Mouse (Mus musculus) hindbrain, embryonic 11.5 days (tissue): ENCODE data around the gene Gm813. TPM values are rescaled to one million over a fixed set of nuclear protein-coding genes. Genes with fewer than 3 reads are reported as not detected.

Experiments
- ATAC-seq: fragments of 200-750 bp; cut with Nextera tagmentation; 2 replicates; pipeline ENCODE4 v1.8.0; 2017; ENCODE audit warnings: mild to moderate bottlenecking, moderate TSS enrichment, moderate library complexity; ENCODE audit not compliant: low FRiP score
- DNase-seq: peaks from one replicate; pipeline ENCODE4 v3.0.0-alpha.2; 2015; ENCODE audit warnings: low spot score
- H3K27ac ChIP-seq: fragments of 300-500 bp; sonication (generic); 2 replicates; pipeline ENCODE4 v1.5.1; 2014; ENCODE audit warnings: mild to moderate bottlenecking, low read depth, low read length
- H3K27me3 ChIP-seq: fragments of 300-500 bp; sonication (generic); 2 replicates; pipeline ENCODE4 v1.6.1; 2014; ENCODE audit warnings: mild to moderate bottlenecking, low read length, moderate library complexity, mixed read lengths; ENCODE audit not compliant: control insufficient read depth, insufficient read depth
- H3K36me3 ChIP-seq: fragments of 300-500 bp; sonication (generic); 2 replicates; pipeline ENCODE4 v1.6.1; 2014; ENCODE audit warnings: mild to moderate bottlenecking, low read length, moderate library complexity, mixed read lengths; ENCODE audit not compliant: control insufficient read depth, insufficient read depth
- H3K4me1 ChIP-seq: fragments of 300-500 bp; sonication (generic); replicated peaks from 2 replicates; pipeline ENCODE4 v1.6.1; 2014; ENCODE audit warnings: low read length, mixed read lengths; ENCODE audit not compliant: control insufficient read depth, insufficient read depth
- H3K4me2 ChIP-seq: fragments of 300-500 bp; sonication (generic); replicated peaks from 2 replicates; pipeline ENCODE4 v1.6.1; 2014; ENCODE audit warnings: mild to moderate bottlenecking, low read depth, low read length
- H3K4me3 ChIP-seq: fragments of 300-500 bp; sonication (generic); 2 replicates; pipeline ENCODE4 v1.5.1; 2014; ENCODE audit warnings: low read depth, low read length
- H3K9ac ChIP-seq: fragments of 300-500 bp; sonication (generic); 2 replicates; pipeline ENCODE4 v1.6.1; 2014; ENCODE audit warnings: low read depth, low read length
- H3K9me3 ChIP-seq: fragments of 300-500 bp; sonication (generic); 2 replicates; pipeline ENCODE4 v1.6.1; 2016; ENCODE audit warnings: low read length; ENCODE audit not compliant: control insufficient read depth
- WGBS: fragments of 180-500 bp; shearing (Covaris S2); extraction: QIAGEN DNeasy Blood & Tissue Kit; methylation state at CpG from one replicate; pipeline ENCODE4 v1.1.7; 2014; 5-methylcytosine and 5-hydroxymethylcytosine counted together
- polyA plus RNA-seq: library from polyadenylated mRNA; unstranded; fragments of >200 nt; fragmentation: Nextera tagmentation; extraction: Ambion mirVana; gene quantifications from 2 replicates; pipeline ENCODE4 v1.2.1, GENCODE M21; 2014

The Gm813 gene
- polyA plus RNA-seq, 1 experiment from 2014 or later = not detected

- H3K4me3 ChIP-seq = no peak overlapping the region
- H3K4me2 ChIP-seq = no peak overlapping the region
- H3K9ac ChIP-seq = no peak overlapping the region
- H3K27me3 ChIP-seq = no peaks in the 10 kb centered on the region
- H3K9me3 ChIP-seq = no peaks in the 10 kb centered on the region
- no peaks in the 10 kb centered on the region for H3K4me1 ChIP-seq
- 90% methylated on average over 6 of the region's 6 CpGs for WGBS
- no peaks in the 10 kb centered on the region for H3K36me3 ChIP-seq
- DNase-seq = peak; percentile 25
- H3K27ac ChIP-seq = no peak overlapping the region
- no peak for ATAC-seq
These were observed 7.2 kb upstream of the Gm813 start for GRCm38 (mm10) chr16:58623944-58624343.

GRCm38 (mm10) chr16:58623114-58623513, 6.3 kb upstream of the Gm813 start:
- no peak for DNase-seq
- Histone ChIP-seq H3K4me3 (no peak overlapping the region), H3K36me3 (no peaks in the 10 kb centered on the region), H3K4me1 (no peaks in the 10 kb centered on the region), H3K9ac (no peak overlapping the region), H3K9me3 (no peaks in the 10 kb centered on the region), H3K4me2 (no peak overlapping the region), H3K27me3 (no peaks in the 10 kb centered on the region), H3K27ac (no peak overlapping the region)
- 90% methylated on average over 4 of the region's 4 CpGs for WGBS
- no peak for ATAC-seq

DNA sequence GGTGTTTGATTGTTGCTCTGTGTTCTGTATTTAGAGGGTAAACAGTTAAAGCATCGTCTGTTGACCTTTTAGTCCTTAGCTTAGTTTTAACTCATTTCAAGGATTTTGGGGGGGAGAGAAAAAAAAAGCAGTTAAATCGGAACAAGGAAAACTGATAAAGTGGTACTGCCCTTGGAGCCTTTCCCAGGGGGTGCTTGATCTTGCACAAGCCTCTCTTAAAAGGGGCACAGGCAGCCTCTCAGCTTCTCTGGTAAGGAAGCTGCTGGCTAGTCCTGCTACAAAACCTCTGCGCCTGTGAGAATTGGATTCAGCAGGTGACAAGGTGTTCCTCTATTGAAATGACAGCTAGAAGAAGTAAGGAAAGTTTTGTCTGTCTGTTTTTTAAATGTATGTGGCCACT, 5.6 kb upstream of the Gm813 start:
- DNase-seq (no peak), ATAC-seq (no peak)
- H3K4me2 ChIP-seq = no peak overlapping the region
- H3K27ac ChIP-seq = no peak overlapping the region
- no peaks in the 10 kb centered on the region for H3K9me3 ChIP-seq
- no peak overlapping the region for H3K4me3 ChIP-seq
- H3K9ac ChIP-seq = no peak overlapping the region
- 92% methylated on average over 3 of the region's 3 CpGs for WGBS
- H3K36me3 ChIP-seq = no peaks in the 10 kb centered on the region
- H3K27me3 ChIP-seq = no peaks in the 10 kb centered on the region
- no peaks in the 10 kb centered on the region for H3K4me1 ChIP-seq

- H3K27me3 ChIP-seq = no peaks in the 10 kb centered on the region
- H3K9me3 ChIP-seq = no peaks in the 10 kb centered on the region
- DNase-seq (no peak), ATAC-seq (no peak)
- H3K36me3 ChIP-seq = no peaks in the 10 kb centered on the region
- H3K4me3 ChIP-seq = no peak overlapping the region
- no peak overlapping the region for H3K27ac ChIP-seq
- H3K9ac ChIP-seq = no peak overlapping the region
- no peaks in the 10 kb centered on the region for H3K4me1 ChIP-seq
- H3K4me2 ChIP-seq = no peak overlapping the region
These were observed 568 bp upstream of the Gm813 start for GRCm38 (mm10) chr16:58617346-58617745.

GRCm38 (mm10) chr16:58612969-58613368, 3.8 kb downstream of the Gm813 start:
- Histone ChIP-seq H3K27ac (no peak overlapping the region), H3K27me3 (no peaks in the 10 kb centered on the region), H3K9ac (no peak overlapping the region), H3K4me3 (no peak overlapping the region), H3K9me3 (no peaks in the 10 kb centered on the region), H3K4me2 (no peak overlapping the region), H3K36me3 (no peaks in the 10 kb centered on the region), H3K4me1 (no peaks in the 10 kb centered on the region)
- no peak for ATAC-seq
- WGBS = 85% methylated on average over 3 of the region's 3 CpGs
- no peak for DNase-seq

- Histone ChIP-seq H3K4me3 (no peak overlapping the region), H3K9ac (no peak overlapping the region), H3K9me3 (no peaks in the 10 kb centered on the region), H3K27me3 (no peaks in the 10 kb centered on the region), H3K27ac (no peak overlapping the region), H3K4me2 (no peak overlapping the region), H3K36me3 (no peaks in the 10 kb centered on the region), H3K4me1 (no peaks in the 10 kb centered on the region)
- DNase-seq = peak; percentile 19
- no peak for ATAC-seq
- WGBS = 57% methylated on average over 5 of the region's 5 CpGs
These were observed 9.7 kb downstream of the Gm813 start for GRCm38 (mm10) chr16:58607101-58607500.

- DNase-seq (no peak), ATAC-seq (no peak)
- Histone ChIP-seq H3K4me1 (no peaks in the 10 kb centered on the region), H3K4me3 (no peak overlapping the region), H3K4me2 (no peak overlapping the region), H3K9ac (no peak overlapping the region), H3K27ac (no peak overlapping the region), H3K9me3 (no peaks in the 10 kb centered on the region), H3K36me3 (no peaks in the 10 kb centered on the region), H3K27me3 (no peaks in the 10 kb centered on the region)
These were observed 12.1 kb downstream of the Gm813 start for GRCm38 (mm10) chr16:58604680-58605079.

DNA sequence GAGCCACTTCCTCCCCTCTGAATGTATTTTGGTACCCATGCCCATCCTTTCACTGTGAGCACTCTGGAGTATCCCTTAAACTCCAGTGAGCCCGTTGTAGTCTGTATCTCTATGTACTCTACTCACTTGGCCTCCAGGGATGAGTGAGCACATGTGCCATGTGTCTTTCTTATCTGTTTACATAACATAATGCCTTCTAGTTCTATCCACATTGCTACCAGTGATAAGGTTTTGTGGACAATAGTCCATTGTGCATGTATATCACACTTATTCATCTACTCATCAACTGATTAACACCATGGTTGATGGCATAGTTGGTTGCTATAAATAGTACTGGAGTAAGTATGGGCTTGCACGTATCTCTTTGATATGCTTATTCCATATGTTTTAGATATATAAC, 12.9 kb downstream of the Gm813 start:
- DNase-seq (no peak), ATAC-seq (no peak)
- H3K9me3 ChIP-seq = no peaks in the 10 kb centered on the region
- 85% methylated on average over 2 of the region's 2 CpGs for WGBS
- no peak overlapping the region for H3K9ac ChIP-seq
- no peak overlapping the region for H3K4me3 ChIP-seq
- H3K36me3 ChIP-seq = no peaks in the 10 kb centered on the region
- no peak overlapping the region for H3K27ac ChIP-seq
- H3K4me1 ChIP-seq = no peaks in the 10 kb centered on the region
- H3K27me3 ChIP-seq = no peaks in the 10 kb centered on the region
- no peak overlapping the region for H3K4me2 ChIP-seq

GRCm38 (mm10) chr16:58600846-58601245, 15.9 kb downstream of the Gm813 start:
- DNase-seq (no peak), ATAC-seq (no peak)
- H3K9ac ChIP-seq = no peak overlapping the region
- H3K27me3 ChIP-seq = no peaks in the 10 kb centered on the region
- no peaks in the 10 kb centered on the region for H3K9me3 ChIP-seq
- H3K4me3 ChIP-seq = no peak overlapping the region
- no peaks in the 10 kb centered on the region for H3K4me1 ChIP-seq
- WGBS = 92% methylated on average over 6 of the region's 6 CpGs
- no peak overlapping the region for H3K4me2 ChIP-seq
- no peak overlapping the region for H3K27ac ChIP-seq
- H3K36me3 ChIP-seq = no peaks in the 10 kb centered on the region
